Mouse (Mus musculus): ENCODE measurements around the gene Rpl14. TPM values are rescaled to one million over a fixed set of nuclear protein-coding genes. Genes with fewer than 3 reads are reported as not detected.

The Rpl14 gene
- polyA plus RNA-seq, 2 experiments: 1,112 to 1,322 TPM

GRCm38 (mm10) chr9:120570334-120570725 lies 914 bp upstream of the Rpl14 start:
- Histone ChIP-seq H3K27ac (replicated peaks; ENCODE audit: low read depth, low read length) (no peak overlapping the region), H3K4me2 (replicated peaks; ENCODE audit: low read depth, low read length, severe bottlenecking) (peak overlapping the region; percentile 90), H3K9ac (ENCODE audit: low read depth, low read length, severe bottlenecking) (peak overlapping the region; percentile 92; the same call in 1 of the 2 replicates), H3K9me3 (ENCODE audit: control insufficient read depth, low read length) (no peaks in the 10 kb centered on the region), H3K36me3 (ENCODE audit: control insufficient read depth, insufficient read depth, low read length) (peaks cover 32% of the 10 kb centered on the region), H3K4me1 (ENCODE audit: control insufficient read depth, insufficient read depth, low read length) (peaks cover 13% of the 10 kb centered on the region), H3K27me3 (ENCODE audit: control insufficient read depth, insufficient read depth, low read length) (no peaks in the 10 kb centered on the region), H3K4me3 (replicated peaks; ENCODE audit: low read length) (peak overlapping the region; percentile 85)
- no peak for ATAC-seq (ENCODE audit: low FRiP score, low read depth)
- no peak for DNase-seq (ENCODE audit: low spot score)
- TF ChIP-seq POLR2A (IDR thresholded peaks at IDR 0.05; ENCODE audit: borderline replicate concordance, extremely low read depth, insufficient read depth, insufficient read length): no peak
- WGBS: 66% methylated on average over 2 of the region's 2 CpGs

GRCm38 (mm10) chr9:120571593-120572385 lies 545 bp downstream of the Rpl14 start:
- Histone ChIP-seq H3K27me3 (ENCODE audit: control insufficient read depth, insufficient read depth, low read length) (no peaks in the 10 kb centered on the region), H3K9ac (ENCODE audit: low read depth, low read length, severe bottlenecking) (peak overlapping the region; percentile 92), H3K36me3 (ENCODE audit: control insufficient read depth, insufficient read depth, low read length) (peaks cover 42% of the 10 kb centered on the region), H3K4me1 (ENCODE audit: control insufficient read depth, insufficient read depth, low read length) (peaks cover 15% of the 10 kb centered on the region), H3K9me3 (ENCODE audit: control insufficient read depth, low read length) (no peaks in the 10 kb centered on the region), H3K27ac (replicated peaks; ENCODE audit: low read depth, low read length) (peak overlapping the region; percentile 53), H3K4me3 (replicated peaks; ENCODE audit: low read length) (peak overlapping the region; percentile 85), H3K4me2 (replicated peaks; ENCODE audit: low read depth, low read length, severe bottlenecking) (peak overlapping the region; percentile 80)
- ATAC-seq (ENCODE audit: low FRiP score, low read depth) (peak; percentile 75), DNase-seq (ENCODE audit: low spot score) (no peak)
- TF ChIP-seq POLR2A (IDR thresholded peaks at IDR 0.05; ENCODE audit: borderline replicate concordance, extremely low read depth, insufficient read depth, insufficient read length): no peak
- 1% methylated on average over 52 of the region's 53 CpGs for WGBS

GRCm38 (mm10) chr9:120575748-120576661 lies 4.8 kb downstream of the Rpl14 start:
- Histone ChIP-seq H3K9ac (ENCODE audit: low read depth, low read length, severe bottlenecking) (no peak overlapping the region), H3K27ac (replicated peaks; ENCODE audit: low read depth, low read length) (no peak overlapping the region), H3K36me3 (ENCODE audit: control insufficient read depth, insufficient read depth, low read length) (peaks cover 42% of the 10 kb centered on the region), H3K4me1 (ENCODE audit: control insufficient read depth, insufficient read depth, low read length) (peaks cover 16% of the 10 kb centered on the region), H3K9me3 (ENCODE audit: control insufficient read depth, low read length) (no peaks in the 10 kb centered on the region), H3K4me3 (replicated peaks; ENCODE audit: low read length) (no peak overlapping the region), H3K27me3 (ENCODE audit: control insufficient read depth, insufficient read depth, low read length) (no peaks in the 10 kb centered on the region), H3K4me2 (replicated peaks; ENCODE audit: low read depth, low read length, severe bottlenecking) (no peak overlapping the region)
- WGBS: 60% methylated on average over 6 of the region's 6 CpGs
- TF ChIP-seq POLR2A (IDR thresholded peaks at IDR 0.05; ENCODE audit: borderline replicate concordance, extremely low read depth, insufficient read depth, insufficient read length): no peak
- ATAC-seq (ENCODE audit: low FRiP score, low read depth) (no peak), DNase-seq (ENCODE audit: low spot score) (no peak)

- Histone ChIP-seq H3K36me3 (ENCODE audit: control insufficient read depth, insufficient read depth, low read length) (peaks cover 42% of the 10 kb centered on the region), H3K27ac (replicated peaks; ENCODE audit: low read depth, low read length) (no peak overlapping the region), H3K9ac (ENCODE audit: low read depth, low read length, severe bottlenecking) (no peak overlapping the region), H3K27me3 (ENCODE audit: control insufficient read depth, insufficient read depth, low read length) (no peaks in the 10 kb centered on the region), H3K9me3 (ENCODE audit: control insufficient read depth, low read length) (no peaks in the 10 kb centered on the region), H3K4me3 (replicated peaks; ENCODE audit: low read length) (peak overlapping the region; percentile 70), H3K4me1 (ENCODE audit: control insufficient read depth, insufficient read depth, low read length) (peaks cover 16% of the 10 kb centered on the region), H3K4me2 (replicated peaks; ENCODE audit: low read depth, low read length, severe bottlenecking) (peak overlapping the region; percentile 85)
- no peak for TF ChIP-seq POLR2A (IDR thresholded peaks at IDR 0.05; ENCODE audit: borderline replicate concordance, extremely low read depth, insufficient read depth, insufficient read length)
- no peak for DNase-seq (ENCODE audit: low spot score)
- WGBS: 3% methylated on average over 4 of the region's 4 CpGs
- no peak for ATAC-seq (ENCODE audit: low FRiP score, low read depth)
Measured at GRCm38 (mm10) chr9:120576662-120577013, 5.4 kb downstream of the Rpl14 start.

- 2% methylated on average over 43 of the region's 43 CpGs for WGBS
- Histone ChIP-seq H3K27ac (replicated peaks; ENCODE audit: low read depth, low read length) (peak overlapping the region; percentile 52; the same call in 1 of the 2 replicates), H3K27me3 (ENCODE audit: control insufficient read depth, insufficient read depth, low read length) (no peaks in the 10 kb centered on the region), H3K36me3 (ENCODE audit: control insufficient read depth, insufficient read depth, low read length) (peaks cover 41% of the 10 kb centered on the region), H3K4me1 (ENCODE audit: control insufficient read depth, insufficient read depth, low read length) (peaks cover 16% of the 10 kb centered on the region), H3K9ac (ENCODE audit: low read depth, low read length, severe bottlenecking) (peak overlapping the region; percentile 86), H3K9me3 (ENCODE audit: control insufficient read depth, low read length) (no peaks in the 10 kb centered on the region), H3K4me3 (replicated peaks; ENCODE audit: low read length) (peak overlapping the region; percentile 70), H3K4me2 (replicated peaks; ENCODE audit: low read depth, low read length, severe bottlenecking) (peak overlapping the region; percentile 85)
- ATAC-seq (ENCODE audit: low FRiP score, low read depth) (peak; percentile 90), DNase-seq (ENCODE audit: low spot score) (peak; percentile 96)
- TF ChIP-seq POLR2A (IDR thresholded peaks at IDR 0.05; ENCODE audit: borderline replicate concordance, extremely low read depth, insufficient read depth, insufficient read length): peak; percentile 71; the same call in 1 of the 2 replicates
Measured at GRCm38 (mm10) chr9:120577133-120577651, 5.9 kb downstream of the Rpl14 start.

Data from limb, embryonic 14.5 days (tissue).